Mouse (Mus musculus): Measurements from ENCODE around the gene Pde6d. TPM values are rescaled to one million over a fixed set of nuclear protein-coding genes. Genes with fewer than 3 reads are reported as not detected.

Gene Pde6d
- polyA plus RNA-seq, 1 experiment, result 70.0 TPM

DNA sequence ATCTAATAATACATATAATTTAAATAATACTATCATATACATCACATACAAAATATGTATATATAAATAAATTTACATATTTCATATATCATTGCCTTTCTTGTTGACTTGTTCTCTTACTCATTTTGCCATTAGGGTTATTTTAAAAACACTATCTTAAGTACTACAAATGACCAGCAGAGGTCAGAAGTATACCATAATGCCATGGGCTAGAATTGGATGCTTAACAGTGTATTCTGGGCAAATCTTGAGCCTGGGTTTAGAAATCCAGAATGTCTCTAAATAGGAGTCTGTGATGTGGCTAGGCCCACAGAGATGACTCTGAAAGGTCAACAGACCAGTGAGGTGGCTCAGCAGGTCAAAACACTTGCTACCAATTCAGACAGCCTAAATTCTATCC lies 31.8 kb upstream of the Pde6d start:
- TF ChIP-seq CTCF (IDR thresholded peaks at IDR 0.05; ENCODE audit: control insufficient read depth, insufficient read depth, insufficient replicate concordance, low read depth, low read length), result no peak
- no peak for TF ChIP-seq POLR2A (IDR thresholded peaks at IDR 0.05; ENCODE audit: control insufficient read depth, low read depth, low read length)
- no peaks in the 10 kb centered on the region for H3K4me1 ChIP-seq (ENCODE audit: control insufficient read depth, insufficient read depth, low read length)
- no peak overlapping the region for H3K27ac ChIP-seq (ENCODE audit: control insufficient read depth, insufficient read depth, low read depth, low read length)
- no peaks in the 10 kb centered on the region for H3K36me3 ChIP-seq (ENCODE audit: control insufficient read depth, insufficient read depth, low read length)
- H3K4me3 ChIP-seq (ENCODE audit: control insufficient read depth, low read depth, low read length), result no peak overlapping the region
- no peaks in the 10 kb centered on the region for H3K27me3 ChIP-seq (ENCODE audit: control insufficient read depth, insufficient read depth, low read length)

DNA sequence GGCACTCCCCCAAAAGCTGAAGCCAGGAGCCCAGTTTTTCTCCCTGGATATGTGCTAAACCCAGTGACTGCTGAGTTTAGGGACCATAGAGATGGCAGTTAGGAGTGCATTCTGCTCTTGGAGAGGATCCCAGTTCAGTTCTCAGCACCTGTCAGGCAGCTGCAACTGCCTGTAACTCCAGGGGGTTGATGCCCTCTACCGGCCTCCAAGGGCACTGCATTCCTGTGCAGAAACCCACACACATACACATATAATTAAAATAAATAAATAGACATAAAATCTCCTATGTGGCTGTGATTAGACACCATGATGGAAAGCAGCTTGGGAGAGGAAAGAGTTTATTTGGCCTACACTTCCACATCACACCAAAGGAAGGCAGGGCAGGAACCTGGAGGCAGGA lies 29.7 kb upstream of the Pde6d start:
- Histone ChIP-seq H3K27ac (ENCODE audit: control insufficient read depth, insufficient read depth, low read depth, low read length) (no peak overlapping the region), H3K36me3 (ENCODE audit: control insufficient read depth, insufficient read depth, low read length) (no peaks in the 10 kb centered on the region; the same call in 1 of the 2 replicates), H3K4me3 (ENCODE audit: control insufficient read depth, low read depth, low read length) (no peak overlapping the region), H3K27me3 (ENCODE audit: control insufficient read depth, insufficient read depth, low read length) (no peaks in the 10 kb centered on the region), H3K4me1 (ENCODE audit: control insufficient read depth, insufficient read depth, low read length) (no peaks in the 10 kb centered on the region)
- TF ChIP-seq CTCF (IDR thresholded peaks at IDR 0.05; ENCODE audit: control insufficient read depth, insufficient read depth, insufficient replicate concordance, low read depth, low read length) (no peak), POLR2A (IDR thresholded peaks at IDR 0.05; ENCODE audit: control insufficient read depth, low read depth, low read length) (no peak)

DNA sequence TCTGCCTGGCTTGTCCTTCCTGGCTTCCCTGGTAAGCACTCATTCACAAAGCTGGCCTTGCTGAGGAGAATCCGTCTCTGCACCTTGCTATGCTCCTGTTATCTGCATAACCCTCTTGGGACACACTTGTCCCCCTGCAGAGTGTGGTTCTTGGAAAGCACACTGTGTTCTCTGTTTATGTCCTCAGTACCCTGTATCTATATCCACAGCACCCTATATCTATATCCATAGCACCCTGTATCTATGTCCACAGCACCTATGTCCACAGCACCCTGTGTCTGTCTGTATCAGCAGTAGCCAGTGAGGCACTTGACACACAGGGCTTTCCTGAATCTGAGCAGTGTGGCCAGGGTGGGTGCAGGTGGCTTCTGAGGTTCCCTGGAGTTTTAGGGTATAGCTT lies 28.5 kb upstream of the Pde6d start:
- Histone ChIP-seq H3K4me1 (ENCODE audit: control insufficient read depth, insufficient read depth, low read length) (no peaks in the 10 kb centered on the region), H3K27me3 (ENCODE audit: control insufficient read depth, insufficient read depth, low read length) (no peaks in the 10 kb centered on the region), H3K4me3 (ENCODE audit: control insufficient read depth, low read depth, low read length) (no peak overlapping the region), H3K36me3 (ENCODE audit: control insufficient read depth, insufficient read depth, low read length) (no peaks in the 10 kb centered on the region; the same call in 1 of the 2 replicates), H3K27ac (ENCODE audit: control insufficient read depth, insufficient read depth, low read depth, low read length) (no peak overlapping the region)
- TF ChIP-seq POLR2A (IDR thresholded peaks at IDR 0.05; ENCODE audit: control insufficient read depth, low read depth, low read length), result no peak
- no peak for TF ChIP-seq CTCF (IDR thresholded peaks at IDR 0.05; ENCODE audit: control insufficient read depth, insufficient read depth, insufficient replicate concordance, low read depth, low read length)

DNA sequence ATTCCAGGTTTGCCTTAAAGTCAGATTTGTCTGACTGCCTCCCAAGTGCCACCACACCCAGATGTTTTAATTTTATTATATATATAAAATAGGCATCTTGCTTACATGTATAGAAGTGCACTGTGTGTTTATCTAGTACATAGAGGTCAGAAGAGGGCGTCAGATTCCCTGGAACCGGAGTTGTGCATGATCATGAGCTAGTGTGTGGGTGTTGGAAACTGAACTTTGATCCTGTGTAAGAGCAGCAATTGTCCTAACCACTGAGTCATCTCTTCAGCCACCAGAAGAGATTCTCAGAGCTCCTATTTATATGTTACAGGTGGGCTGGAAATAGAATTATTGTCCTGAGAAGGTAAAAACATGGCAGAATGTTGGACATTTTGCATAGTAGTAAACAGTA lies 17.7 kb upstream of the Pde6d start:
- H3K36me3 ChIP-seq (ENCODE audit: control insufficient read depth, insufficient read depth, low read length), result peaks cover 4% of the 10 kb centered on the region
- H3K4me3 ChIP-seq (ENCODE audit: control insufficient read depth, low read depth, low read length), result no peak overlapping the region
- no peak overlapping the region for H3K27ac ChIP-seq (ENCODE audit: control insufficient read depth, insufficient read depth, low read depth, low read length)
- no peaks in the 10 kb centered on the region for H3K4me1 ChIP-seq (ENCODE audit: control insufficient read depth, insufficient read depth, low read length)
- H3K27me3 ChIP-seq (ENCODE audit: control insufficient read depth, insufficient read depth, low read length), result no peaks in the 10 kb centered on the region
- TF ChIP-seq POLR2A (IDR thresholded peaks at IDR 0.05; ENCODE audit: control insufficient read depth, low read depth, low read length) (no peak), CTCF (IDR thresholded peaks at IDR 0.05; ENCODE audit: control insufficient read depth, insufficient read depth, insufficient replicate concordance, low read depth, low read length) (no peak)

DNA sequence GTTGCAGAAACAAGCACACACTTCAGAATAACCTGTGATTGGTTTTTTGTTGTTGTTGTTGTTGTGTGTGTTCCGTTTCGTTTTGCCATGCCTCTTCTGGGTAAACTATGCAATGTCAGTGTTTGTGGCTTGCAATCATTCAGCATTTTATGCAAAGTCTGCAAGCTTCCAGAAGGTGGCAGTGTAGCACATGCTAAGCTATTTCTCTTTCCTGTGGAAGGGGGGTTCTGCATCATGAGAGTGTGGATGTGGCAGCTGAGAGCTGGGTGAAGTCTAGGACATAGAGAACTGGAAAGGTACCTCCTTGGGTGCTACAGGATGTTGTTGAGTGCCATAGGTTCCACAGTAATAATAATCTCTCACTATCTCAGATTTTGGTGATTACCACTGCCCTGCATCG lies 16.1 kb upstream of the Pde6d start:
- Histone ChIP-seq H3K27me3 (ENCODE audit: control insufficient read depth, insufficient read depth, low read length) (no peaks in the 10 kb centered on the region), H3K4me3 (ENCODE audit: control insufficient read depth, low read depth, low read length) (no peak overlapping the region), H3K36me3 (ENCODE audit: control insufficient read depth, insufficient read depth, low read length) (peaks cover 2% of the 10 kb centered on the region), H3K4me1 (ENCODE audit: control insufficient read depth, insufficient read depth, low read length) (no peaks in the 10 kb centered on the region), H3K27ac (ENCODE audit: control insufficient read depth, insufficient read depth, low read depth, low read length) (no peak overlapping the region)
- TF ChIP-seq CTCF (IDR thresholded peaks at IDR 0.05; ENCODE audit: control insufficient read depth, insufficient read depth, insufficient replicate concordance, low read depth, low read length) (no peak), POLR2A (IDR thresholded peaks at IDR 0.05; ENCODE audit: control insufficient read depth, low read depth, low read length) (no peak)

DNA sequence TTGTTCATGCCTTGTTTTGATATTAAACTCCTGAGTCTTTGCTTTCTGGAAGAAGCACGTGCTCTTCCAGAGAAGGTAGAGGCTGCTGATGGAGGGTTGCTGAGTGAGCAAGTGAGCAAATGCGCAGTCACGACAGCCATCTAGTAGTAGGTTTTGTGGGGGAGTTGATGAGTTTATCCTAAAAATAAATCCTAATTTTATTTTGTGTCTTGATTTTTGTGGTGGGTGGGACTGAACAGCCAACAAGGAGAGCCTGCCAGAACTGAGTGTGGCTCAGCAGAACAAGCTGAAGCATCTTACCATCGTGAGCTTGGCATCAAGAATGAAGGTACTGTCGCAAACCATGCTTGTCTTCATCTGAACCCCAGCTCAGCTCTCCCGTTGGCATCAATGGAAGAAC lies 14.1 kb upstream of the Pde6d start:
- H3K36me3 ChIP-seq (ENCODE audit: control insufficient read depth, insufficient read depth, low read length), result no peaks in the 10 kb centered on the region; the same call in 1 of the 2 replicates
- no peak overlapping the region for H3K27ac ChIP-seq (ENCODE audit: control insufficient read depth, insufficient read depth, low read depth, low read length)
- TF ChIP-seq CTCF (IDR thresholded peaks at IDR 0.05; ENCODE audit: control insufficient read depth, insufficient read depth, insufficient replicate concordance, low read depth, low read length) (no peak), POLR2A (IDR thresholded peaks at IDR 0.05; ENCODE audit: control insufficient read depth, low read depth, low read length) (no peak)
- H3K4me1 ChIP-seq (ENCODE audit: control insufficient read depth, insufficient read depth, low read length), result no peaks in the 10 kb centered on the region
- H3K4me3 ChIP-seq (ENCODE audit: control insufficient read depth, low read depth, low read length), result no peak overlapping the region
- no peaks in the 10 kb centered on the region for H3K27me3 ChIP-seq (ENCODE audit: control insufficient read depth, insufficient read depth, low read length)

DNA sequence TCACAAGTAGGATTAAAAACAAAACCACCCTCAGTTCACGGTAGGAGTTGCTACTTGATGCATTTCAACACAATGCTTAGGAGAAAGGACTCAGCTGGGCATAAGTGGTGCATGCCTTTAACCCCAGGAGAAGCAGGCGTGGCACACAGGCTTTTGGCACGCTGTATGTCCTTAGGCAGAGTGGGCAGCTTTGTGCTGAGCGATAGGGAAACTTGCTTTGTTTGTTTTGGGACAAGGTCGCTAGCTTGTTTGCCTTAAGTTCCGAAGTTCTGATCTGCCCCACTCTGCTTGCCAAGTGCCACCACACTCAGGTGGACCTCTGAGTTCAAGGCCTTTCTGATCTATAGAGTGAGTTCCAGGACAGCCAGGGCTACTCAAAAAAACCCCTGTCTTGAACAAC lies 12.9 kb upstream of the Pde6d start:
- H3K27ac ChIP-seq (ENCODE audit: control insufficient read depth, insufficient read depth, low read depth, low read length), result no peak overlapping the region
- H3K4me1 ChIP-seq (ENCODE audit: control insufficient read depth, insufficient read depth, low read length), result no peaks in the 10 kb centered on the region
- H3K27me3 ChIP-seq (ENCODE audit: control insufficient read depth, insufficient read depth, low read length), result no peaks in the 10 kb centered on the region
- no peaks in the 10 kb centered on the region; the same call in 1 of the 2 replicates for H3K36me3 ChIP-seq (ENCODE audit: control insufficient read depth, insufficient read depth, low read length)
- H3K4me3 ChIP-seq (ENCODE audit: control insufficient read depth, low read depth, low read length), result no peak overlapping the region
- TF ChIP-seq POLR2A (IDR thresholded peaks at IDR 0.05; ENCODE audit: control insufficient read depth, low read depth, low read length) (no peak), CTCF (IDR thresholded peaks at IDR 0.05; ENCODE audit: control insufficient read depth, insufficient read depth, insufficient replicate concordance, low read depth, low read length) (no peak)

DNA sequence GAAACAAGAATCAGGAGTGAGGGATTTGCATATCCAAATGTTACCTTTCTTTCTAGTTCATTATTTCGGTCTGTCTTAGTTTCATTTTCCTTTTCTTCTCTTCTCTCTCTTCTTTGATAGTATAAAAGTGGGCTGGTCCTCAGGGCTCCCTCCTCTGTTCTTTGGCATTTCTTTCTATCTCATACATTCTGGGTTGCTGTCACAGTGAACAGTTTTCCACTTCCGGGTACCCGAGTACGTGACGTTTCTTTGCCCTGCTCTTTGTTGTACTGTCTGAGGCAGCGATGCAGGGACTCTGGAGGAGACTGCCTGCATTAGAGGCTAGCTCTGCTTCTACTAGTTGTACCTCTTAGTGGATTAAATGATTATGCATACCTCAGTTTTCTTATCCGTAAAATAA lies 12.1 kb upstream of the Pde6d start:
- H3K4me3 ChIP-seq (ENCODE audit: control insufficient read depth, low read depth, low read length), result no peak overlapping the region
- H3K27ac ChIP-seq (ENCODE audit: control insufficient read depth, insufficient read depth, low read depth, low read length), result no peak overlapping the region
- TF ChIP-seq CTCF (IDR thresholded peaks at IDR 0.05; ENCODE audit: control insufficient read depth, insufficient read depth, insufficient replicate concordance, low read depth, low read length) (no peak), POLR2A (IDR thresholded peaks at IDR 0.05; ENCODE audit: control insufficient read depth, low read depth, low read length) (no peak)
- no peaks in the 10 kb centered on the region for H3K4me1 ChIP-seq (ENCODE audit: control insufficient read depth, insufficient read depth, low read length)
- H3K36me3 ChIP-seq (ENCODE audit: control insufficient read depth, insufficient read depth, low read length), result no peaks in the 10 kb centered on the region; the same call in 1 of the 2 replicates
- H3K27me3 ChIP-seq (ENCODE audit: control insufficient read depth, insufficient read depth, low read length), result no peaks in the 10 kb centered on the region
